Mouse (Mus musculus) small intestine, adult 2 months (tissue): Measurements from ENCODE around the gene Pkd1.

ENCODE experiments used
- CTCF ChIP-seq: fragments of 200-500 bp; IDR thresholded peaks from 2 replicates; pipeline ENCODE4 v1.5.1; 2012; ENCODE audit warnings: low read depth, mild to moderate bottlenecking, control low read depth, inconsistent platforms, low read length, moderate library complexity, mixed read lengths; ENCODE audit not compliant: insufficient replicate concordance, insufficient read length; ENCODE audit errors: extremely low read depth
- POLR2A ChIP-seq: fragments of 200-500 bp; IDR thresholded peaks from 2 replicates; pipeline ENCODE4 v1.6.1; 2012; ENCODE audit warnings: low read depth, mild to moderate bottlenecking, control low read depth, inconsistent platforms, low read length, moderate library complexity

GRCm38 (mm10) chr17:24529007-24529451 is 20.6 kb upstream of the Pkd1 start:
- TF ChIP-seq CTCF, result peak; percentile 79; the same call in 1 of the 2 replicates
- TF ChIP-seq POLR2A, result no peak
